Mouse (Mus musculus) embryo, embryonic 9.5 days (tissue): ENCODE measurements around the gene Plekhd1.

ENCODE experiments used
- DNase-seq: peaks from one replicate; pipeline ENCODE4 v3.0.0-alpha.2; 2017; ENCODE audit errors: extremely low spot score

Plekhd1 gene

DNA sequence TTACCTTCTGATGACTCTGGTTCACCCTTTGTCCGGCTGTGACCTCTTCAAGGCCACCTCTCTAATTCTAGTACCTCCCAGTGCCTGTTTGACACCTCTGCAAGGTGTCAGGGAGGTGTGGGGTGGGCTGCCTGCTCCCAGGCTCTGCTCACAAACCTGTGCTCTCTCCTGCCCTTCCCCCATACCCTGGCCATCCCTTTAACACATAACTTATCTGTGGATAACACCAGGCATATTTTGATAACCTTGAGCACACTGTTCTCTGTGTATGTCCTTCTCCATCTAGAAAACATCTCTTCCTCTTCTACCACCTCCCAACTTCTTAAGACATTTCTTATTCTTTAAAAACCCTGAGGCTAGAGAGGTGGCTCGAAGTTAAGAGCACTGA, 6.7 kb downstream of the Plekhd1 start:
- no peak for DNase-seq

DNA sequence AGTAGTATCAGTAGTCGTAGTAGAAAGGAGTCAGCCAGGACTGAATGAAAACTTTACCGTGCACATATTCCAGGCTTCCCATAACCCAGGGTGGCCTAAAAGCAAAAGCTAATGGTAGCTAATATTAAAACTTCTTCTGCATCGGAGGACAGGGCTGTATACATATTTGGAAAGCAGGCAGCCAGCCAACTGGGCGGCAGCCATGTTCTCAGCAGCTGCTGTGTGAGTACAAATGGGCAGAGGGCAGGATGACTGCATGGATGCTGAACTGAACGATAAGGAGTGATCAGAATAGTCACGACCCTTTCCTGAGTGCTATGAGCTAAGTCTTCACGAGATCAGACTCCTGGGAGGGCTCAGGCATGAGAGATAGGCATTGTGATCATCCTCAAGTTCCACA, 8.9 kb downstream of the Plekhd1 start:
- DNase-seq, result no peak

DNA sequence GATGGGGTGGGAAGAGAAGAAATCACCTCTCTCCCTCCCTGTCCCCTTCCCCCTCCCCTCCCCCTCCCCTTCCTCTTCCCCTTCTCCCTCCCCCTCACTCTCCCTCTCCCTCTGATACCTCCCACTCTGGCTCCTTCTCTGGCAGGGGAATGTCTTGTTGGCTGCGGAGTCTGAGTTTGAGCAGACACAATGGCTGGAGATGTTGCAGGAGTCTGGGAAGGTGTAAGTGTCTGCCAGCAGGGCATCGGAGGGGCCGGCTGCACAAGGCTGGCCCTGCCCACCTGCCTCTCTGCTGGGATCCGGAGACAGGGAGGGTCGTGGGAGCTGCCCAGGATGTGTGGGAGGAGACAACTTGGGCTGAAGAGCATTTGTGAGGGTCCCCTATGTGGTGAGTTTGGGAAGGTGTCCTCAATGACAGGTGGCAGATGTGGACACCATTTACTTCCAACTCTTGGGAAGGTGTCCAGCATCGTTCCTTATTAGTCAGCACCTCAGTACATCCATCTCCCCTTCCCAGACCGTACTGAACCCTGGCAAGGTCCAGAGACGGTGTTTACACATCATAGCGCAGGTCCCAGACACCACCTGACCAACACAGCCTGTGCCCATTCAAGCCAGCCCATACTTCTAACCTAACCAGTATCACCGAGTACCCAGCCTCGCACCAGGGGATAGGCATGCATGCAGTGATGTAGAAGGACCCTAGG, 14.0 kb downstream of the Plekhd1 start:
- DNase-seq, result no peak

DNA sequence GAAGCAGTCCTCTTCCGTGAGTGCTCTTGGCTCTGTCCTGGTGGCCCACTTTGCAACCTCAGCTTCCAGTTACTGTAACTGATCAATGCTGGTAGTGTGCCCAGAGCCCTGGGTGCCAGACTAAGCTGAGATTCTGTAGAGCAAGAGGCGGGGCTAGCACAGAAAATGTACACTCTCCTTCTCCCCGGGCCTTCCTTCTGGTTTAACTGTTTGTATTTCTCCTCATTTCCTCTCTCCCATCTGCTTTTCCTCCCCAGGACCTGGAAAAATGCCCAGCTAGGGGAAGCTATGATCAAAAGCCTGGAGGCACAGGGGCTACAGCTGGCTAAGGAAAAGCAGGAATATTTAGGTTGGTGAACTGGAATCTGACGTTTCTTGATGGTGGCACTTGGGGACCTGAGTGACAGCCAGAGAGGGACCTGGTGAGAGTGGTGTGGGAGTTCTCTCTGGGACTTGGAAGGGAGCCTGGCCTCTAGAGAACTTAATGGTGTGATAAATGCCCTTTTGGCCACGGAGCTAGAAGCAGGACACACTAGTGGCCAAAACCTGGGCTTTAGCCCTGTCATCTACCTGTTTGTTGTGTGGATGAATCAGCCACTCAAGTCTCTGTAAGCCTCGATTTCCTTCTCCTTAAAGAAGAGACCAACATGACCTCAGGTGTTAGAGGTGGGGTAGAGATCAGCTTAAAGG, 14.7 kb downstream of the Plekhd1 start:
- no peak for DNase-seq

DNA sequence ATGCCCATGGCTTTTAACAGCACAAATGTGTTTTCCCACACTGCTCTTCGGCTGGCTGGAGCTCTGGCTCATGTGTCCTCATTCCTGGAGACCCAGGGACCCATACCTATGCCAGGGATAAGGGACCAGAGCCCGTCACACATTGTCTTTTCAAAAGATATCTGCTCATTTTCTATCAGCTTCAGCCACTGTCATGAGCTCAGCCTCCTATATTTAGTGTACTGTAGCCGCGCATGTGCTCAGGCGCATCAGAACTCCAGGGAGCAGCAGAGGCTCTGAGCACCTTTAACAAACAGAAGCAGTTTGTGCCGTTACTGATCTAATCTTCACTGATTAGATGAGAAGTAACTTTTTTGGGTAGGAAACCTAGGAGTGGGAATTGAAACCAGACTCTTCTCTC, 23.5 kb downstream of the Plekhd1 start:
- DNase-seq, result no peak

DNA sequence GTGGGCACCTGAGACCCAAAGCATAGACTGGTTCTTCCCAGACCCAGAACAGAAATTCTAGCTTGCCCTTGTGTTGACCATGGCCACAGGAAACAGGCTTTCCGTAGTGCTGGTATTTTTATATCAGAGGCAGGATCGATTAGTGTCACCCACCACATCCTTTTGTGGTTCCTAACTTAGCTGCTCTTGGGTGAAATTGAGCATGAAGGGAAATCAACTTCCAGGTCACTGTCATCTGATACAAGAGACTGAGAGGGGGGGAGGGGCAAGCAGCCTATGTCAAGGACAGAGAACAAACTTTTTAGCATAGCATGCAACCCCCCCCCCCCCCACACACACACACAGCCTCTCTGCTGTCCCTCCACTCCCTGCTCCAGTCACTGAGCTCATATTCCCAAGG, 26.8 kb downstream of the Plekhd1 start:
- DNase-seq, result no peak

DNA sequence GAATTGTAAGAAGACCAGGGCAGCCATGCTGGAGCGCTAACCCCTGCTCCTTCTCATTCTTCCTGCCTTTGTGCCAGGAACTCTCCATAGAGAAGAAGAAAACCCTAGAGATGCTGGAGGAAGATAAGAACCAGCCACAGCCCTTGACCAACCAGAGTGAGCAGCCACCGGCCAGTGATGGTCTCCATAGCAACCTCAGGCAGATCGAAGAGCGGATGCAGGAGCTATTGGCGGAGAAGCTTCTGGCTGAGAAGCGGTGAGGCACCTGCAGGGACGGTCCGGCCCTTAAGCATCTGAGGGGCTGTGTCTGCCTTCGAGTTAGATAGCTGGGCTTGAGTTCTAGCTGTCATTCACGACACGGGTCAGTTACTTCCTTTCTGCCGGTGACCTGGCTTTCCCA, 28.1 kb downstream of the Plekhd1 start:
- DNase-seq, result no peak

DNA sequence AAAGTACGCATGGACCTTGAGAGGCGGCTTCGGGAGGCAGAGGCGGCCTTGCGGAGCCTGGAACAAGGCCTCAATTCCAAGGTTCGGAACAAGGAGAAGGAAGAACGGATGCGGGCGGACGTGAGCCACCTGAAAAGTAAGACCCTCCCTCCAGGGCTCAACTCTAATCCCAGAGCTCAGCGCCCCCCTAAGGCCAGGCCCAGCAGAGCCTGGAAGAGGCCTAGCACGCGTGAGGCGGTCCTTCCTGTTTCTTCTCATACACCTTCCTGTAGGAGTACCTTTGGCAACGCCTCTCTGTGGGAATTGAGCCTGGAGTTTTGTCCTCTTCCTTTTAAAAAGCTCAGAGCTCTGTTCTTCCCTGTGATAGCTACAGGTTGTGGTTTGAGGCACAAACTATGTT, 29.1 kb downstream of the Plekhd1 start:
- no peak for DNase-seq

DNA sequence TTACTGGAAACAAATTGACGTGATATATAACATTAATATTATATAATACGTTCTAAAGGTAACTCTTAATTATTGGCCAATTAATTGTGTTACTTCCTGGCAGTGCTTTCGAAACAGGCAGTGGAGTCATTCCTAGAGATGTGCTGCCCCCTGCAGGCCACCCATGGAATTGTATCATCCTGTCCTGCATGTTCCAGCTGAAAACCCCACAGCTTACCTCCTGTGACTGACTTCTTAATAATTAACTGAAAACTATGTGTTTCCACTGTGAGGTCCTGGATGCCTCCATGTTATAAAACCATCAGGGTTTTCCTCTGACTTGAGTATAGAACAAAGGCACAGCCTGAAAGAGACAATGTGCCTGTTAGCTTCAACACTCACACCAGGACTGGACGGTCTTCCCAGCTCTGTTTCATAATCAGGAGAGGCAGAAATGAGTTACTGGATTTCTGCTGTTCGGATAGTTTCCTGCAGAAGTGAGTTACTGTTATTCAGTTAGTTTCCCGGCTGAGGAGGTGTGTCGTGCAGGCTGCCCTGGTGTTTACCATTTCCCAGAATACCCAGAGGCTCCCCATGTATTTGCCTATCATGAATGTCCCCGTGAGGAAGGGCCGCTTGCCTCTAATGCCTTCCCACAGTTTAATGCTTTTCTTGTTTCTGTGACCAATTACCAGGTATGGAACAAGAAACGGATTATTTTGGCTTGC, 32.6 kb downstream of the Plekhd1 start:
- peak; percentile 77 for DNase-seq

DNA sequence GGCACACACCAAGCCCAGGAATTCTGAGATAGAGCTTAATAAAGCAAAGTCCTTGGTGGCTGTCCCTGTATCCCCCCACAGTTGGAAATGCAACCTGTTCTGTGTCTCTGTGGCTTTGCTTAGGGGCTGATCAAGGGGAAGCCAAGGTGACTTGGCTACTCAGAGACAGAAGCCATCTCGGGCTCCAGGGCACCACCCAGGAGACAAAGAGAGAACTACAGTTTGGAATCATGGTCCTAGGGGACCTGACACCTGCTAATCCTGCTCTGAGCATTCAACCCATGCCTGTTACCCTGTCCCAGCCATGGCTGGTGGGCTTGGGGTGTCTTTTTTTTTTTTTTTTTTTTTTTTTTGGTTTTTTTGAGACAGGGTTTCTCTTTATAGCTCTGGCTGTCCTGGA, 35.8 kb downstream of the Plekhd1 start:
- DNase-seq, result no peak

DNA sequence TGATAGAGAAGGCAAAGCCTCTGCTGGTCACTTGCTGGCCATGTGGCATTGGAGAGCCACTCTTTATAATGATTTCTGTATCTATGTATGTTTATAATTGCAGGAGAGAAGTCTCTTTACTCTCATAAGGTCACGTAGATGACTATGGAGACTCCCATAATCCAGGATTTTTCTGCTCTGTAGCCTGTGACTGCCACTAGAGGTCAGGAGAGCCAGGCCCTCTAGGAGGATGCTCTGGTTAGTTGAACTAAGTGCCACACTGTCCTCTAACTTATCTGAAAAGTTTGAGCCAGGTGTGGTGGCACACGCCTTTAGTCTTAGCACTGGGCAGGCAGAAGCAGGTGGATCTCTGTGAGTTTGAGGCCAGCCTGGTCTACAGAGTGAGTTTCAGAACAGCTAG, 36.4 kb downstream of the Plekhd1 start:
- no peak for DNase-seq

DNA sequence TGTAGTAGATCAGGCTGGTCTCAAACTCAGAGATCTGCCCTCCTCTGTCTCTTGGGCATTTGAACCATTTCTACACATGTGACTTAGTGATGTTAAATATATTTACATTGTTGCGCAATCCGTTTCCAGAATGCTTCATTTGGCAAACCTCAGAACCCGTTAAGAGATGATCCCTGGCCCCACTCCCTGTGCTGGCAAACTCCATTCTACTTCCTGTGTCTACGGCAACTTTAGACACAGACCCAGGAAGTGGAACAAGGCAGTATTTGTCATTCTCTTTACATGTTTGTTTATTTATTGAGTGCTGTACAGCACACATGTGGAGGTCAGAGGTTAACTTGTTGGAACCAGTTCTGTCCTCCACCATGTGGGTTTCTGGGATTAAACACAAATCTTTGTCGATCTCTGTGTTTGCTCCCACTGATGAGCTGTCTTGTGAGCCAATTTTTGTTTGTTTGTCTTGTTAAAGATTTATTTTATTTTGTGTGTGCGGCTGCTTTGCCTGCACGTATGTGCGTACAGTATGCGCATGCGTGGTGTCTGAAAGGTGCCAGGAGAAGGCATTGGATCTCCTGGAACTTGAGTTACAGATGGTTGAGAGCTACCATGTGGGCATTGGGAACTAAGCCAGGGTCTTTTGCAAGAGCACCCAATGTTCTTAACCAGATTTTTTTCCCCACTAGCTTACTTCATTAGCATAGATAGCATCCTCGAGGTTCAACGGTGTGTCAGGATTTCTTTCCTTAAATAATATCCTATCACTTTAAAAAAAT, 37.6 kb downstream of the Plekhd1 start:
- DNase-seq, result no peak

DNA sequence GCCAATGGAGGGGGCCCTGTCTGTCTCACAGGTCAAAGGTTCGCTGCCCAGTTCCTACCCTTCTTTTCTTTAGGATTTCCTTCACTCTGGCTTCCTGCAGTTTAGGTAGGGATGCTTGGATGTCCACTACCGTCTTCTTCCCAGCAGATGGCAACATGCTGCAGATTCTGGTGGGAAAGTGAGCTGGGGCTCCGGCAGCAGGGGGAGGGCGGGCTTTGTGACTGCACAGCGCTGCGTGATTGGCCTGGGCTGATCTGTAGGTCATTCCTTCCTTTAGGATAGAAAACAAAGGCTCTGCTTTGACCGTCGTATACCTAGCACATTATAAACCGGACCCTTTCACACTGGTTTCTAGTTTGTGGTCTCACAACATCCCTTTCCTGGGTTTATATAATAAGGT, 38.2 kb downstream of the Plekhd1 start:
- peak; percentile 76 for DNase-seq

DNA sequence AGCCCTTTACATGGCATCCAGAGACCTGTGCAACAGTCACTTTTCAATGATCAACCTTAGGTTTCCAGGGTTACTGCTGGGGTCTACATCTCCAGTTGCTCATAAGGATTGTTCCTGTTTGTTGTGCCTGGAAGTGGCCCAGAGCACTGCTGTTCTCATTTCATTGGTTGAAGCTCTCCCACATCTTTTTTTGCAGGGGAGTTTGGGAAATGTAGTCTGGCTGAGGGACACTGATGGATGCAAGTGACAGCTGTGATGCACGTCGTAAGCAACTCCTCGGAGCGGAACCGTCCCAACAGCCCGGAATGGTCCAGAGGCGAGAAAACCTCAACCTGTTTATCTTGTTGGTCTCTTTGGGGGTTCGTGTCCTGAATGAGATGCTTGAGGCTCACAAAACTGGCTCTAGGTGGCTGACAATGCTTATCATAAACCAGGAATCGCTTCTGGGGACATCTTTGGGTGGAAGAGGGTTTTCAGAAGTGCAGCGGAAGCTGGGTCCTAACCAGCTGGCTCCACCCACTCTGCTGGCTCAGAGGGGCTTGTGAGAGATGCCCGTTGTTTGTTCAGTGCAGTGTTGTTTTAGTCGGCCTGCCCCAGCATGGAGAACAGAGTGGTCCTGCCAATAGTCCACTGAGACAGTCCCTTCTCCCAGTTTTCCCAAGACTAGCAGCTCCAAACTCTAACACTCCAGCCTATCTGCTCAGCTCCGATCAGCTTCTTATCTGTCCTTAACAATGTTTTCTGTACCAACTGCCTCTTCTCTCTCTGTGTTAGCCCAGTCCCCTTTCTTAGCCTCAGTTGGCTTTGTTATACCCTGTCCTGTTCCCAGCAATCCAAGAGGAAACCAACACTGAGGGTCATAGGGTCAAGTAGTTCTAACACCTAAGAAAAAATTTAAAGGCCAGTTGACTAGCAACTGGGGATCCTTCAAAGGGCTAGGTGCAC, 42.4 kb downstream of the Plekhd1 start:
- DNase-seq, result no peak

DNA sequence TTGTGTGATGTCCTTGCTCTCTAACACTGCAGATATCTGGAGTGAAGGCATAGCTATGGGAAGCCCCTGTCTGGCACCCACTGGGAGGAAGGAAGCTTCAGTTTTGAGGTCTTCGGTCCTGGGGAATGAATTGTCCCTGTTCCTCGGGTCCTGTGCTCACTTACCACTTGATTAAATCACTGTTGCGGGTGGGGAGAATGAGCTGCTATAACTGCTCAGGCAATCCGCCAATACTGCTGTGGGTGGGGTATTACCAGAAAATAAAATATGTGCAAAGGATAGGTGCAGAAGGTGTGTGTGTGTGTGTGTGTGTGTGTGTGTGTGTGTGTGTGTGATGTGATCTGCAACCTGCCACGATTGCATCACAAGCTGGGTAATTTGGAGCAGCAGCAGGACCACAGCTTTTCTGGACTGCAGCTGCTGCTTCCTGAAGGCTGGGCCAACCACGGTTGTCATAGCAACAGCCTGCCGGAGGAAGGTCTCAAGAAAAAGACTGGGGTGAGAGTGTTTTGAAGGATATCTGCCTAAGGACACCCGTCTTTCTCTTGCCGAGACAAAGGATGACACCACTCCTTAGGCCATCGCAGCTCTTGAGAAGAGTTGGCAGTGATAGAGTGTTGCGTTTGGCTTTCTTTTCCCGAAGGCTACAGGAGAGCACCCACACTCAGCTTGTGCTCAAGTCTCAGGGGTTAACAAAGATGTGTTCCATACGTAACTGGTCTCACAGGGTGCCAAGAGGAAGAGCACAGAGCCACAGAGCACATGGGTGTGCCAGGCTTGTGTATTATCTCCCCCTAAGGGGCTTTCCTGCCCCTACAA, 44.3 kb downstream of the Plekhd1 start:
- DNase-seq, result peak; percentile 35

DNA sequence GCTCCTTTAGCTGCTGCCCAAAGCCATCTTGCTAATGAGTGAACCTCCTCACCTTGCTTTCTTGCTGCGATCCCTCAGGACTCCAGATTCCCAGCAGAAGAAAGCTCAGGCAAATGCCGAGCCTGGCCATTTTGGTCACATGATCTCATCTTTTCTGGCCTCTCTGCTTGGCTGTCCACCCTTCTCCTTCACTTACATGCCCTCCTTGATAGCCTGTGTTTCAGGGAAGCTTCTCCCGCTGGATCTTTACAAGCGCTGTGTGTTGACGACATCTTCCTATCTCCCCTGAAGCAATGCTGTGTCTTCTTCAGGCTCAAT, 44.9 kb downstream of the Plekhd1 start:
- no peak for DNase-seq

DNA sequence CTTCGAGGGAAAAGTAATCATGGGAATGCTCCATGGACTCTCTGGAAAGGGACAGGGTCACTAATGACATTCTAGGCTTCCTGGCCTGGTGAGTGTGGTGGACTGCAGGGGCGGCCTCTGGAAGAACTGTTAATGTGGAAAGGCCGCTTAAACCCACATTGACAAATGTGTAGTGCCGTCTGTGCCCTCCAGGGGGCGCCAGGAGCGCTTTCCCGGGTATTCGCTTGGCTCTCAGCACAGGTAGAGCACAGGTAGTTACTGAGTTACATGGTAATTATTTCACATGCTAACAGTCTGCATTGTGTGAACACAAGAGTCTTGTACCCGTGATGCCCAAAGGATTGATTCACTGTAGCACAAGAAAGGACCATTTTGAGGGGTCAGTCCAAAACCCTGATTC, 47.1 kb downstream of the Plekhd1 start:
- DNase-seq, result no peak

DNA sequence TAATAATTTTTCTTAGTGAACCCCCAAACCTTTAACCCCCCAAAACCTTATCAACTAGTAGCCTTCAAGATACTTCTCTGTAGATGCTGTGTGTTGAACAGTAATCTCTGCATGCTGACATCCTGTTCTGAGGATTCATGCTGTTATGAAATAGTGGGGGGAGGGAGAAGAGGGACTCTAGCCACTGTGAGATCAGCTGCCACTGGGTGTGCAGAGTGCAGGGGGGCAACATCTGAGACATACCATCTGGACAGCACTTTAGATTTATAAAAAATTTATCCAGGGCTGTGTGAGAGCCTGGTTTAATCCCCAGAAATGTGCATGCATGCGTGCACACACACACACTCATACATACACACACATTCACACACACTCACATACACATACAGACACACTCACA, 52.2 kb downstream of the Plekhd1 start:
- no peak for DNase-seq

DNA sequence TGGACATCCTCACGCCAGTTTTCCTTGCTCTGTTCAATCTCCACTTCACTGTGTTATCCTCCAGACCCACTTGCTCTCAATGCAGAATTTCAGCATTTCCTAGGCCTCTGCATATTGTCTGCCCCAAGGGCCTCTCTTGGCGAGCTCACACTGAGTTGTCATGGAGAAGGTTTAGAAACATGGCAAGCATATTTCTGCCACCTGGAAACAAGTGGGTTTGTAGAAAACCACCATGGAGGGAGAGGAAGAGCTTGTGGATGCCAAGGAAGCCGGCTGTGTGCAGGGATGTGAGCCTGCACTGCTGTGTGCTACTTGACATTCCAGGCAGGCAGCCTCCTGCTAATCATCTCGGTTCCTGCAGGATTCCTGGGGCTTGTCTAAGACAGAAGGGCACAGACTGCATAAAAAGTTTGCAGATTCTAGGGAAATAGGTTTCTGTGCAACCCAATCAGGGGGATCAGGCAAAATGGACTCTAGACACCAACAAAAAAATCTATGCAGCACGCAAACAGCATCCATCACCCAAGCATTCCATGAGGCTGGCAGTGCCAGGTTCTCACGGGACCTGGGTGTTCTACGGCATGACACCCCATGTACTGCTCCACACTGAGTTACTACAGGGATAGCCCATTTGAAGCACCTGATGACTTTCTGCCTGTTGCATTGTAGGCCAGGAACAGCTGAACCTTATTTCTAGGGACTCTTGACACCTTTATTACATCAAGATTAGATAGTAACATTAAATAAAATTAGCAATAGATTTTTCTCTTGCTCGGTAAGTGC, 53.8 kb downstream of the Plekhd1 start:
- no peak for DNase-seq

DNA sequence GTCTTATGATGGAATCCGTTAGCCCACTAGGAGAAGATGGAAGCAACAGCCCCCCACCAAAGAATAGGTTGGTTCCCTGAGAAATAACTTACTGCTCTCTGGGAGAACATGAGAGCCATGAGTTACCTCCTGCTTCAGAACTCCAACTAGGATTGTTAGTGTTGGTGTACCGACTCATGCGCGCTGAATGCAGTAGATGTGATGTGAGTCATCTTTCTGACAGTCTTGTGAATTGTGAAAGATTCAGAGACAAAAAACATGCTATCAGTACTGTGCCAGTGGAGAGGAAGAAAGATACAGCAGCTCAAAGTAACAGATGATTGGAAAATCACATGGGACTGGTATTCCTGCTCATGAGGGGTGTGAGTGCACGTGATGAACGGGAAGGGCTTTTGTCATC, 59.2 kb downstream of the Plekhd1 start:
- DNase-seq, result no peak
